Mouse (Mus musculus): ENCODE data around the gene Nr2f1.
"Not testable (repeated sequence)": the region's sequence is repeated elsewhere in the genome, so short reads cannot be mapped to it uniquely, and the experiment has no call there.

Gene Nr2f1

DNA sequence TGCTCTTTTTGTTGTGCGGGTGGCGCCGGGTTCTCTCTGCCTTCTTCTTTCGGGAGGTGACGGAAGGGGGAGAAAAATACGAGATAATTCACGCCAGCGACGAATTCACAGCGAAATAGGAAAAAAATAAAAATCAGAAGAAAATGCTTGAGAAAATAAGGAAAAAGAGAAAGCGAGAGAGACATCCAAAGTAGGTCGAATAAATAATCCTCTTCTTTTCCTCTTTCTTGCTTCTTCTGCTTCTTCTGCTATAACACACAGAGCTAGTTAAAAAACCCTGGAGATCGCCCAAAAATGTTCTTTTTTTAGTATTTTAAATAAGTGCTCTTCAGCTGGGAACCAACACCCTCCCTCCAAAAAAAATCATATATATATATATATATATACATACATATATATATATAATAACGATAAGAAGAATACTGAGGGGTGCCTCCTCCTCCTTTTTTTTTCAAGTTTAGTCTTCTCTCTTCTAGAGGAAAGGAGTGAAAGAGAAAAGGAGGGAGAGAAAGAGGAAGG is at the start of gene Nr2f1:
Gene Nr2f1 (minus strand): TSS at position 116 of the 519 bp plus-strand sequence.
- no peak for DNase-seq

DNA sequence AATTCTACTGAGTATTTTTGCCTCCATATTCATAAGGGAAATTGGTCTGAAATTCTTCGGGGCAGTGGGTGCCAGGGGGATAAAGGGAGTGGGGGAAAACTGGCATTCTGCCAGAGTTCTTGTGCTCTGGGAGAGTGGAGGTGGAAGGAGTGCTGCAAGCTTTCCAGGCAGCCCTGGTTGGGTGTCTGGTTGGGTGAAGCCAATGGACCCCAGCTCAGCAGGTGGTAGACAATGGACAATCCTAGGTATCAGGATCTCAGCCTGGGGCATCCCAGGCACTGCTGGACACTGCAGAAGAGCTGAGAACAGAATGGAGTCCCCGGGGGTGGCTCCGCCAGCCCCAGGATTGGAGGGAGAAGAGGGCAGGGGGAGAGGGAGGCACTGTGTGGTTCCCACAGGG is 22.1 kb upstream of the Nr2f1 start:
- DNase-seq, result no peak

DNA sequence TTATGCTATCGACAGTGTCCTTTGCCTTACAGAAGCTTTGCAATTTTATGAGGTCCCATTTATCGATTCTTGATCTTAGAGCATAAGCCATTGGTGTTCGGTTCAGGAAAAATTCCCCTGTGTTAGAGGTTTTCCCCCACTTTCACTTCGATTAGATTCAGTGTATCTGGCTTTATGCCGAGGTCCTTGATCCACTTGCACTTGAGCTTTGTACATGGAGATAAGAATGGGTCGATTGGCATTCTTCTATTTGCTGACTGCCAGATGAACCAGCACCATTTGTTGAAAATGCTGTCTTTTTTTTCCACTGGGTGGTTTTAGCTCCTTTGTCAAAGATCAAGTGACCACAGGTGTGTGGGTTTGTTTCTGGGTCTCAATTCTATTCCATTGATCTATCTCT is 20.7 kb upstream of the Nr2f1 start:
- not testable (repeated sequence) for DNase-seq

DNA sequence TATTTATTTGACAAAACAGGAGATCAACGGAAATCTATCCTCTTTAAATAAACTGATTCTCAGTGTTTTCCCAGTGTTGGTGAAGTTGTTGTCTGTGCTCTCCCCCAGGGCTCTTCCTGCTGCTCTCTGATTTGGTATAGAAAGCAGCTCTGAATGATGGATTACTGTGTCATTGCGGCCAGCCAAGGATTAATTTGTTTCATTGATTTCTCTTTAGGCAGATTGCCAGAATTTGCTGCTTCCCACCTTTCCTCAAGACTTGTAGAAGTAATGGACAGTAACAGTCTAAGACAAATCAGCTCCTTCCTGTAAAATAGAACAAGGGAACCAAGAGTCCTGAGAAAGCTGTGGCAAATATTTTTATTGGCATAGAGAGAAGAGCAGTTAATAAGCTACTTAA is 15.7 kb upstream of the Nr2f1 start:
- DNase-seq, result no peak

DNA sequence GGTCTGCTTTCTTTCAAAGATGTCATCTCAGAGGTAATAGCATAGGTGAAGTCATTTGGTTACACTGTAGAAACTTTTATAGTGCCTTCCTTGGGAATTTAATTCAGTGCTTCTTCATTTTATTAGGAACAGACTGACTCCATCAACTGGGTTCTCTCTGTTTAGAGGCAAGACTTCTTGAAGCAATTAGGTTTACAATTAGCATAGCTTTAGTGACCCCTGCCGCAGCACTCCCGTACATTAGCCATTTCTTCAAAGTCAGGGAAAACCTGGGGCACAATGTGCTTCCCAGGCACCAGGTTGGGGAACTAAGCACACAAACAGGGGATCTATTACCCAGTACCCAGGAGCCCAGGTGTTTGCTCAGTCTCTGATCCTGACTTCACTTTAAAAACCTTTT is 13.6 kb upstream of the Nr2f1 start:
- DNase-seq, result no peak

DNA sequence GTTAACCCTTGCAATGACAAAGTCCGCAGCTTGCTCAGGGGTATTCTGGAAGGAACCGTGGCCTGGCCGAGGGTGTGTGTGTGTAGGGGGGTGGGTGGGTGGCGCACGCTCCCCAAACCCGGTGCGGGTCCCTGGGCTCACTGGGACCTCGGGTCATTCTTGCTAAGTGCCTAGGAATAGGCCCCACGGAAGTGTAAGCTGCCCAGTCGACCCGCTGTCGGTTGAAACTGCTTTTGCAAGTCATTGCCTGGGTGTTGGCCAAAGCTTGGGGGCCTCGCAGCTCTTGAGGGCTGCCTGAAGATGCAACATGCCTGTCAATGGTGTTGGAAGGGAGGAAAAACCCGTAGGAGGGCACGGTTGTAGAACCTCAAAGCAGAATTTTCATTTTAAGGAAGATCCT is 12.6 kb upstream of the Nr2f1 start:
- no peak for DNase-seq

DNA sequence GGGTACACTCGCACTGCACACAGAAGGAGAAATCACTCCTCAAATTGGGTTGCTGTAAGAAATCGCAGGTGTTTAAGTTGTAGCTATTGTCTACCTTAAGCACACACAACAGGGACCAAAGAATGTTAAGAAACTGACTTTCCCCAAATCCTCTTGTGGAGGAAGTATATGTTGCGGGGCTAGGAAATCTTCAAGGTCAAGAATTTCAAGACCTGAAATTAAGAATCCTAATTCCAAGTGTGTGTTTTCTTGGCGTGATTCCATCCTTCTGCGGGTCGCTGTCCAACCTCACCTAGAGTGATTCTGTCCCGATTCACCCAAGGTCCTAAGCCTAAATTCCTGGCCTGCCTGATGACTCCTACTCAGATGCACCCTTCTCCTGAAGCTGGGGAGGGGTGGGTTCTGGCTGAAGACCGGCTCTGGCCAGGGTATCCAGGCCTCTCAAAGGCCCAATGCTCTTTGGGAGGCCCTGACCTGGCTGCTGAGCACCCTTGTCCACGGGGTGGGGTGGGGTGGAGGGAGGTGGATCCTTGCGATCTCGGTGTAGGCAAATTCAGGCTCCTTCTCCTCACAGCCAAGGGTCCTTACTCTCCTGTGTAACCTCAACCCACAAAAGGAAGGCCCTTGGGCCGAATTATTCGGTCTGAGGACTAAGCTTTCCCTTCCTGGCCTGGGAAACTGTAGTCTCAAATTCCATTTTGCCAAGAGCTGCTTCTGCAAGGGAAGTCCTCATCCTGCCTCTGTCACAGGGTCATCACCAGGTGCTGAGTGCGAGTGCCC is 11.9 kb upstream of the Nr2f1 start:
- DNase-seq, result no peak

DNA sequence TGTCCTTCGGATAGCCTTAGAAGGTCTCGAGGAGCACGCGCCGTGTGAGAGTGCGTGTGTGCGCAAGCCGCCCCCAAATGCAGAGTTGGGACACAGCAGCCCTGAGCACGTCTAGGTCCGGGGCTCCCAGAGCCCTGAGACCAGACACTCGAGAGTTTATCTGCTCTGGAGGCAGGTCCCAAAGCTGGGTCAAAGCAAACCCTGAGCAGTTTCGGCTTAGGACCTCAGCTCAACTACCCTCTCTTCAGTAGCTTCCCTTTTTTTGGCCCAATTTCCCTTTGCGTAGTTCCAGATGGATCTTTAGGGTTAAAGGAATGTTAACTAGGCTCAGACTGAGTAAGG is 11.2 kb upstream of the Nr2f1 start:
- no peak for DNase-seq

DNA sequence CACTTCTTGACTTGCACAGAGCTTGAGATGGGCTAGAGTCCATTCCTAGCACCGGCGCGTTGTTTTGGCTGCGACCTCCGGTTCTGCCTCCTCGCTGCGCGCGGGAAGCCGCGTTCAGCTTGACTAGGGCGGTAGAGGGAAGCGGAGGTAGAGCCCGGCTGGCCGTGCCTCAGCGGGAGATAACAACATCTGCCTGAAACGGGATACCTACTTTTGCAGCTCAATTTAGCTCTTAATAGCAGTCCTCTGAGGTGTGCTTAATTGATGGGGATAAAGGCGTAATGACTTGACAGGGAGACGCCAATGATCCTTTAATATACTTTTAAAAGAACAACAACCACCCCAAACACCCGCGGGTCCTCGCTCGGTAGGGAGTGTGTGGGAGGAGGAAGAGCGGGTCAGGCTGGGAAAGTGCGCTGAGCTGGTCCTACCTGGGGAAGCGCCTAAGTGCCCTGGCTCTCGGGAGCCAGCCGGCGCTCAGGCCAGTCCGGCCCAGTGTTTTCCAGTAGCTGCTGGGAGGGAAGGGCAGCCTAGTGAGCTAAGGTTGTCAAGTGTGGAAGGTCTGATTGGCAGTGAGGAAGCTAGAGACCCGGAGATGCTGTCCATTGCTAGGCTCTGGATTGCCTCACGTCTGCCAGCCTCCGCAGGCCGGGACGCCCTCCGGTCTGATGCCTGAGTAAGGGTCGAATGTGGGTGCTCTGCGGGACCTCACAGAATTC is 10.6 kb upstream of the Nr2f1 start:
- peak; percentile 42 for DNase-seq

DNA sequence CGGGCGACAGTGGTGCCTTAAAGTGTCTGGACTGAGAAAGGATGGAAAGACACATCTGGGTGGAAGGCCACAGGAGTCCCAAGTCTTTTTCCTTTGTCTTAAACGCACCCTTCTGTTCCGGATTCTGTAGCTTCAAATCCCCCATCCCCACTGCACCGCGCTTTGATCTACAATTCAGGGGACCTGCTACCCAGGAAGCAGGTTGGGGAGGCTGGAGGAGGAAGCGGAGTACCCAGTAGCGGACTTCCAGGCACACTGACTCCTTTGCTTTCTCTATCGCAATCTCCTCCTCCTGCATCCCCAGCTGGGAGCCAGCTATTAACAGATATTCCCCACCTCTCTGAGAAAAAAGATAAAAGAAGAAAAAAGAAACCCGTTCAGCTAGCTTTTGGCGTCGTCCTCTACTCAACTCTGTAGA is 10.1 kb upstream of the Nr2f1 start:
- no peak for DNase-seq

DNA sequence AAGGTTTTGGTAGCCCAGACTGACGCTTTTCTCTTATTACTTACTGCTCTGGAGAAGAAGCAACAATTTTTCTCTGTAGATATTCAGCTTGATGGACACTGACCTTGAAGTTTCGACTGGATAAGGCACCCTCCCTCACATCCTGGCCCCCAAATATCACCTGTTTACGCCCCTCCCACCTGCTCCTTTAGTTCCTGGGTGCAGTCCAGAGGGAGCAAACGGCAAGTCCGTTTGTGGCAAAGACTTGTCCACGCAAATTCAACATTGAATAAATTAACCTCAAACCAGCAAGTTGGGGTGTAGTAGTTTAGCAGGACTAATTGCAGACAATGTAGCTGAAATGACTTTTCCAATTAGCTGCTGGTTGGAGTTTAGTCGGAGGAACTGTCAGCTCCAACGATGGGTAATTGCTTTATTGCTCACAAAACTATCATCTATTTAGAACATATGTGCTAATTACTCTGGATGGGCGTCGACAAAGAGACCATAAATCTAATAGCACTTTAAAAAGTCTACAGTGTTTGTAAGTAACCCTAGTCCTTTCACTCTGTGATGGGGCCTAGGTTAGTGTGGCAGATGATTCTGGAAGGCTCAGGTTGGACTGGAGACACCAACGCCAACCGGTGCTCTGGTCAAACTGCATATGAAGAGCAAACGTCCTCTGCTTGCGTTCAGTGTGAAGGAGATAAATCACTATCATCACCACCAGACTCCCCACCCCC is 9.3 kb upstream of the Nr2f1 start:
- no peak for DNase-seq

DNA sequence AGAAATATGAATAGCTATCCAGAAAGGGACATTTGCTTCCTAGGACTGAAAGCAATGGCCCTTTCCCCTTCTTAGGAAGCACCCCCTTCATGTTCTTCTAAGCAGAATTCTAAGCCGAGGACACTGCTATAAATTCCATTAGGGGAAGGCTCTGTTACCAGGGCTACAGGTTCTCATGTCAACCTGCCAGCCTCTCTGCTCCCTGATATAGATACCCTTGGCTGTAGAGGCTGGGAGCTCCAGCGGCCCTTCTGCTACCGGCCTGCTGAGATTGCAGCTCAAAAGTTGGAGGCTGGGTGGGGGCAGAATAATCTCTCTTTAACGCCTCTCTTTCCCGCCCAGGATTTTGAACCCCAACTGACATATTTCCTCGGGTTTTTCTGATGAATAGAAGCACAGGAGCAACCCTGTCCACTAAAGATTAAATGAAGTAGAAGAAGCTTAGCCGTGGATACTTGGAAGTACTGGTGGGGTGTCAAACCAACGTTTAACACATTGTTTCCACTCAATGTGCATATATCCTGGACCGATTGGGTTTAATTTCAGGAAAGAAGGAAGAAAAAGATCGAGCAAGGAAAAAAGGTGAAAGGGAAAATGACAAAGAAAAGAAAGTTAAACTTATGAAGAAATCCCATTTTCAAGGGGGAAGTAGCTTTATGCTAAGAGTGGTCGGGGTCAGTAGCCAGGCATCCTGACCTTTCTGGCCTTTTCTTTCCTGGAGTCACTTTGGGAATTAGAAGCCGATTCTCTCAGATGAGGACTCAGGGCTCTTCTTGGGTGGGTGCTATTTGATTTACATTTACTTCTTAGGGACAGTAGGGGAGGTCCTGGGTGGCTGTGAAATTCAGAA is 8.5 kb upstream of the Nr2f1 start:
- DNase-seq, result no peak

DNA sequence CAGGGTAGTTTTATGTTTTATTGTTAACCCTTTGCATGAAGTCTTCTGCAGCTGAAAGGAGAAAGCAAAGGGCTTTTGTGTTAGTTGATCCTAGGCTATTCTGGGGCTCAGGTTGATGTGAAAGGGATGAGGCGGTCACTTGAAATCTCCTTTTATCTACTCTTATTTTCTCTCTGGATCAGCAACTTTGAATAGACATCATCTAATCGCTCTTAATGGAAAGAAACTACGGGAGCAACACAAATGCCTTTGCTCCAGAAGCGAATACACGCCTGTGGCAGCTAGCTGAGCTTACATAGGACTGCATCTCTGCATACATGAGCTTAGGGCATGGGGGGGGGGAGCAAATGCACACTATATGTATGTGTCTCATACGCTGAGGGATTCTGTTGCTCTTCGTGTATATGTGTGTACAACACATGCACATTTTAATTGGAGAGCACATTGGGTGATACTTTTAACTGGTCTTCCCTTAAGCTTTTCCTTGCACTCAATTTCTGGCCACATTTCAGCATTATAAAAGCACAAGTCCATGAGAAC is 7.4 kb upstream of the Nr2f1 start:
- no peak for DNase-seq

DNA sequence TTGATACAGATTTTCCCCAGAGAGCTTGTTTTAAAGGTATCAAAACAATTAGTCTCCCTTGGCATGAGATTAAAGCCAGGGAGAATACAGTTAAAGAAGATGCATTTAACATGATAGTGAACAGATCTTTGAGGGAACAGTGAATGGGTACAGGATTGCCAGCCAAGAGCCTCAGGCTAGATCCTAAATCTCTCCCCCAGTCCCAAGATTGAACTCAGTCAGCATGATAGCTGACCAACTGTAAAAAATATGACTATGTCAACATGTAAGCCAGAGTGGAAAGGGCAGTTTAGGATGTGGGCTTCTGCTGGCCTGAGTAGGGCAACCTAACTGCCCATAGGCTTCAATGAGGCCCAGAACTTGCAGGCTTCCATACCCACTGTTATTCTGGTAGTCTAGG is 5.9 kb upstream of the Nr2f1 start:
- no peak for DNase-seq

DNA sequence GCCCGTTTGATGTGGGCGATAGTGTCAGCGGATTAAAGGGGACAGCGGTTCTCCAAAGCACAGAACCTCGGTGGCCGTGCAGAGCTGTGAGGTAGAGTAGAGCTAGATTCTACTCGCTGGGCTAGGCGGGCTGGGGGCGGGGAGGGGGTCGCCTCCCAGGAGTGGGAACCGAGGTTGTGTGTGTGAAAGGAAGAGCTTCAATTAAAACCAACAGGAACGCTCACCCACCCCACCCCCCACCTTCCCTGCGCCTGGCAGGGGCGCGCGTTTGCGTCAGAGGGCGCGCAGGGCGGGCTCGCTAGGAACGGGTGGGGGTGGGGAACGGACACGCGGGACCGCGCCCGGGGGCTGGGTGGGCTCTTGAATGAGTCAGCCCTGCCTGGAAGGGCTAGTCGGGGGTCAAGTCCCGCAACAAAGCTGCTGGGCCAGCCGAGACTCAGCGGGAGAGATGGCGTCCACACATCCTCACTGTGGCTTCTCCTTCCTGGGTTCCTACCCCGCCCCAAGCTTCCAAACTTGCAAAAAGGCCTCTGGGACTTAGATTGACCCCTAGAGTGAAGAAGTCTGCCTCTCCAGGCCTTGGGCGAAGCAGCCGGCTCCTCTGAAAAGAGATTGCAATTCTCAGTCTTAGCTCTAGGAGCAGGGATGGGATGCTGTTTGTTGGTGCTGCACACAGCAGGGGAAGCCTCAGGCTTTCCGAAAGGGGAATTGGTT is 3.9 kb upstream of the Nr2f1 start:
- peak; percentile 77 for DNase-seq

DNA sequence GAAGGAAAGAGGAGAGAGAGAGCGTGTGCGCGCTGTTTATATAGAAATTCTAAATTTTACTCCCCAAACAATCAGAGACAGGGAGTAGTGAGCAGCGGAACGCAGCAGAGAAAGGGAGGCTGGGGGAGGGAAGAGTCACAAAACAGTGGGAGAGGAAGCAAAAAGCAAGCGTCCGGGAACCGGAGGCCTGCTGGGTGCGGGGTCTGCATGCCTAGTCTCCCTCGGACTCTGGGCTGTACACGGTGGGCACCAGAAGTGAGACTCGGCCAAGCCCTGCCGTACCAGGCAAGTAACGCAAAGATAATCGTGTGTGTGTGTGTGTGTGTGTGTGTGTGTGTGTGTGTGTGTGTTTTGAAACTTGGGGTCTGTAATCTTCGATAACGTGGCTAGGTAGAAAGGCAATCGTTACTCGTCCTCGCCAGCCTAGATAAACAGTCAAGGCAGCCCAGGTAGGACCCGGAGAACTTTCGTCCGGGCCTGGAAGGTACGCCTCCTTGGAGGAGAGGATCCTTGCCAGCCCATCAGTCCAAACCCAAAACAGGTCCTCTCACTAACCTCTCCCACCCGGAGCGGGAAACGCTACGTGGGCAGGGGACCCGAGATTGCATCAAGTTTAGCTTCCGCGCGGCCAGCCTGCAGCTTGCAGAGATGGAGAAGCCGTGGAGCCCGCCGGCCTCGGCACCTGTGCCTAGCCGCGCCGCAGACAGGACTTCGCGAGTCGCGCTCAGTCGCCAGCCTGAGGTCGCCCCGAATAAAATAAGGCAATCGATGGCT is 3.2 kb upstream of the Nr2f1 start:
- peak; percentile 68 for DNase-seq

DNA sequence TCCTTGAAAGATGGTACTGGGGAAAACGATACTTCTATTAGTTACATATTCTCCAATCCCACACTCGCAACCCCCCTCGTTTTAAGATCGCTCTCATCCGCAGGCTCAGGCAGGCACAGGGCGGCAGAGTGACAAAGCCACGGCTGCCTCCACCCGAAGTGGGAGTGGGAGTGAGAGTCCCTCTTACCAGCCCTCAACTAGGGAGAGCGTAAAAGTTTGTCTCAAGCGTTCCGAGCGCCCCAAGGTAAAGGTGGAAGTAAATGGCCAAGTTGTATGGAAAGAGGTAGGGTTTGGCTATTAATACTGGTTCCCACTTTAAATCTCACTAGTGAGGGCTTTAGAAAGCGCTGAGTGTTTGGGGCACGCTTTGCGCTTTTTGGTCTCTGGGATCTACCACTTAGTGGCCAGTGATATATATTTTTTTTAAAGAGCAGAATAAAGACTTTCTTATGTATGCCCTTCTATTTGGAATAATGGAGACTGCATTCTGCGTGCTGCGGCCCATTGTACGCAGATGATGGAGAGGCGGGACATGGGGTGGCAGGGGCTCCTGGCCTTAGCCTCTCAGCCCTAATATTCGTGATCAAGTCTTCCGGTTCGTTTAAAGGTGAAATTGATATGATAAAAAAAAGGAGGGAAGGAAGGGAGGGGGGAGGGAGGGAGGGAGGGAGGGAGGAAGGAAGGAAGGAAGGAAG is 2.5 kb upstream of the Nr2f1 start:
- no peak for DNase-seq

DNA sequence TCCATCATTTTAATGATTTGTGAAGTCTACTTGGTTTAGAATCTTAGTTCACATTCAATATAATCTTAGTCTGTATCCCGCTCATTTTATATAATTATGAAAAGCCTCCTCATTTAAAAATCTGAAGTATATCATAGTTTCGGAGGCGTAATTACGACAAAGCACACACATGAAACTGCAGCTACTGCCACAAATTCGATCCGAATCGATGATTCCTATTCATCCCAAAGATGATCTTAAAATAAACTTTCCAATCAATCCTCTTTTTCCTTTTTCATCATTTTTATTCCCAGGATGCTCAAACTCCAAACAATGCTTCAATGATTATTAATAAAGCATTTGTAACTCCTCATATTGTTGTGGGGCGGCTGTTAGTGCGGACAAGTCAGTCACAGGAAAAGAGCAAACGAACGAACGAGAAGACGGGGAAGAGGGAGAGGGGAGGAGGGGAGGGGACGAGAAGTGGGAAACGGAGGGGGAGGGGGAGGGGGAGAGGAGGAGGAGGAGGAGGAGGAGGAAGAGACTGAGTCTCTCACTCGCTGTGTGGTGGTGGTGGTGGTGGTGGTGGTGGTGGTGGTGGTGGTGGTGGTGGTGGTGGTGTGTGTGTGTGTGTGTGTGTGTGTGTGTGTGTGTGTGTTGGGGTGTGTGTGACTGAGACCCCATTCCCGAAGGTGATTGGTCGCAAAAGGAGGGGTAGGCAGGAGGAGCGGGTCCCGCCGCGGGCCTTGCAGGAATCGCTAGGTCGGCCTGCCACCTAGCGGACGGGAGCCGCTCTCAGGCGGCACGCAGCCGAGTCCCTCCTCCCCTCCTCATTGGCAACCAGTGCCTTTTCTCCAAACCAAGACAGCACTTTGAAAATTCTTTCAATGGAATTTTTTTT is 1.7 kb upstream of the Nr2f1 start:
- peak; percentile 92 for DNase-seq

DNA sequence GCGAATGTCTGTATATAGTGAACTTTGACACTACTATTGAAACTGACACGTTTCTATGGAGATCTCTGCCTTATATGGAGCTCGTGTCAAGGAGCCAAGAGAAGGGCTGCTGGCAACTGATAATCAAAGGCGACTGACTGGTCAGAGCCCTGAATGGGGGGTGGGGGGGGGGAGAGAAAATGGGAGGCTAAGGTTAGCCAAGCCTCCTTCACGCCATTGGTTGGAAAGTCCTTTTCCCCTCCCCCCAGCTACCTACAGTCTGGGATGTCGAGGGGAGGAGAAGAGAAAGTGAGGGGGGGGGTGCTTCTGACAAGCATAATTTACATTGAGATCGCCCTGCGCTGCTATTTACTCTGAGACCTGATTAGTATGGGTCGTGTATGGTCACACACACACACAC is 850 bp upstream of the Nr2f1 start:
- DNase-seq, result peak; percentile 67
